Mouse (Mus musculus): ENCODE measurements around the gene Abhd17a. TPM values are rescaled to one million over a fixed set of nuclear protein-coding genes. Genes with fewer than 3 reads are reported as not detected.

Gene Abhd17a
- total RNA-seq, 2 experiments from 2014 or later = 52.5 to 62.7 TPM

GRCm38 (mm10) chr10:80578911-80579310 lies 11.2 kb downstream of the Abhd17a start:
- intact Hi-C loops (cut with DNase I) = no loop called here
- DNase-seq = peak in 1 of 2 experiments; percentile 25

DNA sequence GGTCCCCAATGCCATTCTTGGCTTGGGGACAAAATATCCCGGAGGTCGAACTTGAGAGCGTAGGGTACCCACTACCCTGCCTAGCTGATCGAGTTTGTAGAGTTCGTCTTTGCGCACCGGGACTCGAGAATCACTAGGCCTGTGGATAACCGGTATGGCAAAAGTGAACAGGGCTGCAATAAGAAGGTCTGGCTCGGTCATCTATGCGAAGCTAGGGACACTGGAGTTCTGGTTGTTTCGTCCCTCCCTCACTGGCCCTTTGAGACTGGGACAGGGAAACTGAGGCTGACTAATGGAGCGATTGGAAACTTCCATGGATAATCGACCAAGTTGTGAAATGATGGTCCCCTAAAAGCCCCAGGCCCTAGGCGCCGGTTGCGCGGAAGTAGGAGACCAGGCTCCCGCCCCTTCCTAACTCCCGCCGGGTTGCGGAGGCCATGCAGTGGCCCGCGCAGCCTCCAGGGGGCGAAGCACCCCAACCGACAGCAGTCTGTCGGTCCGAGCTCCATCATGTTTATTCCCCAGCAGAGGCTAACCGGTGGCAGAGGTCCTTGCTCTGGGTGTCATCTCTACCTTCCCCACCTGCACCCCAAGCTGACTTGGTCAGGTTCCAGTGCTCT lies 11.9 kb downstream of the Abhd17a start:
- intact Hi-C loops (cut with DNase I) = no loop called here
- peak; percentile 77 to 83 for DNase-seq

DNA sequence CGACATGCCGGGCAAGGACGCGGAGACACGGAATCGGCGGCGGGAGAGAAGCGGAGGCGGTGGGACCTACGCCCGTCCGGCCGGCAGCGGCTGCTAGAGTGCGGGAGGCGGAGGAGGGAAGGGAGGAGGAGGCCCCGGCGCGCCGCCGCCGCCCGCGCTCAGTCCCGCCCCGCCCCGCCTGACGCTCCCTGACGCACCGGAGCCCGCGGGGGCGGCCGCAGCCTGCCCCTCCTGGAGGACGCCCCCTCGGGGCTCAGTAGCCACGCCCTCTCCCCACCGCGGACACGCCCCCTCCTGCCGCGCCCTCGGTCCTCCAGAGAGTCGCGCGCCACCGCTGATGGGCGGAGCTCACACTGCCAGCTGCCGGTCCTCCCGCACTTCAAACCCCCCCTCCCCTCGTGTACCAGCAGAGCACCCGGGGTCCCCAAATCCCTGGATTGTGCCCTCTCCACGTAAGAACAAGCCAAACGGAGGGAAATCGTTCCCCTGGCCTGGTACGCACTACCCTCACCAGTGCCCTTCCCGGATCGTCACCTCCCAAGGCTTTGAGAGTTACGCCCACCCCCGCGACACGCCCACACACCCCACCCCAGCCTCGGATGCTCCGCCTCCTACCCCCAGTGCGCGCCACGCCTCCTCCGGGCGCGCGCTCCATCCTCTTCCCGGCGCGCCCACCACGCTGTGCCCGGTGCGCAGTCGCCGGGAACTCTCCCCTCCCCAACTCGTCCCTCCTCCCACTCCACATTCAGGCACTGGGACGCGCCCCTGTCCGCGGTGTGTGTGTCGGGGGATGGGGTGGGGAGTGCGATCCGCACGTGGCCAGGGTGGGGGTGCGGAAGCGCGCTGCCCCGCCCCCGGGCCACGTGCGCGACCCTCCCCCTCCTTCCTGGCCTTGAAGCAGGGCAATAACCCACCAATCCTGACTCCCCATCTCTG lies 12.7 kb downstream of the Abhd17a start, which contains the start of gene Klf16:
Gene Klf16, minus strand, starts transcription at position 127 of the 936 bp plus-strand sequence.
- intact Hi-C loops (cut with DNase I) = no loop called here
- peak; percentile 97 to 99 for DNase-seq

GRCm38 (mm10) chr10:80576351-80577194 lies 13.6 kb downstream of the Abhd17a start:
- intact Hi-C loops (cut with DNase I) = no loop called here
- DNase-seq = peak; percentile 19 to 49

- DNase-seq = no peak
- intact Hi-C loops (cut with DNase I) = no loop called here
Measured at GRCm38 (mm10) chr10:80575925-80576324, 14.2 kb downstream of the Abhd17a start.

DNA sequence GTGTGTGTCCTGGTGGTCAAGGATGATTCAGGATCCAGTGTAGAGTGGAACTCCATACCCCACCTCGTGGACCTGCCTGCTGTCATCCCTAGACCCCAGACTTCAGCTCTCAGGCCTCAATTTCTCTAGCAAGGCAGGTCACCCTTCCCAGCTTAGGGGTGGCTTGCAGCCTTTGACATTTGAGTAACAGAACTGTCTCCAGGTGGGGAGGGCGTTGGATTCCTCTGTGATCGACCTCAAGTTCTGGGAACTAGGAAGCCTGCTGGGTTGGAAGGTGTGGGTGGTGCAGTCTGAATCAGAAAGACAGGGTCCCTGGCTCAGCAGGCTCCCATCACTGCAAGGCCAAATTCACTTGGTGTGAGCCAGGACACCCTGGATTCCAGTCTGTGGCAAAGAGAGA lies 15.2 kb downstream of the Abhd17a start:
- intact Hi-C loops (cut with DNase I) = no loop called here
- no peak for DNase-seq

- intact Hi-C loops (cut with DNase I) = no loop called here
- no peak for DNase-seq
Measured at GRCm38 (mm10) chr10:80573944-80574343, 16.2 kb downstream of the Abhd17a start.

GRCm38 (mm10) chr10:80572477-80572876 lies 17.7 kb downstream of the Abhd17a start:
- peak in 1 of 2 experiments; percentile 1 for DNase-seq
- intact Hi-C loops (cut with DNase I) = no loop called here

GRCm38 (mm10) chr10:80570871-80571836 lies 19.0 kb downstream of the Abhd17a start:
- peak in 1 of 2 experiments; percentile 3 for DNase-seq
- intact Hi-C loops (cut with DNase I) = no loop called here

DNA sequence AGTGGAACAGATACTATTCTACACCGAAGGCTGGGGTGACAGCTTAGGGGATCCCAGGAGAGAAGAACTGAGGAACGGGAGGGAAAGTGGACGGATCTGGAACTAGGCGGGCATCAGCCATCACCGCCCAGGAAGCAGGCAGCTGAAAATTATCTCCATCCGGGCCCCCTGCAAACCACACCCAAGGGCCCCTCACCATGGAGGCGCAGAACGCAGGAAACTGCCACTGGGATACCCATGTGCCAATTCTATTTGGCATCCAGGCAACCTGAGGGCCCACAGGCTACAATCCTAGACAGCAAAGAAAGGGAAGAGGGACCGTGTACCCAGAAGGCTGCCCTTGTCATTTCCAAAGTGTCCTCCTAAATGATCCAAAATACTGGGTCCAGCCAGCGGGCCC lies 19.7 kb downstream of the Abhd17a start:
- peak in 1 of 2 experiments; percentile 3 for DNase-seq
- intact Hi-C loops (cut with DNase I) = no loop called here

DNA sequence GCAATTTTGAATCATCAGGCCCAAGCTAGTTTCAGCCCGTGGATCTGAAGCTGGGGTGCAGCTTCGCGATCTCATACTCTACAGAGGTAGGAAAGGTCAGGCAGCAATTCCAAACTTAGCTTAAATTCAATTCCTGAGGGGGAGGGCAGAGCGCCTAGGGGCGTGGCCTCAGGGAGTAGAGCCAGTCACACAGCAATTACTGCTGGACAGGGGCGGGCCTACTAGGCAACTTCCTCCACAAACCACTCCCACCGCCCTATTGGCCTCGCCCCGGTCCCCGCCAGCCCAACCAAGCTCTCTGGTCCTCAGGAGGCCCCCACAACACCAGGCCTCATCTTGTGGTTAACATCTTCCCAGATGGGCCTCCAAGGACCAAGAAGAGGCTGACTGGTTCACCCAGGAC lies 20.5 kb downstream of the Abhd17a start:
- intact Hi-C loops (cut with DNase I) = loop anchor here (5.0 kb wide), 1 partner anchor 118 kb away; no protein-coding TSS in a partner anchor
- peak; percentile 68 to 72 for DNase-seq

GRCm38 (mm10) chr10:80568876-80569275 lies 21.3 kb downstream of the Abhd17a start:
- DNase-seq = no peak
- intact Hi-C loops (cut with DNase I) = loop anchor here (5.0 kb wide), 1 partner anchor 118 kb away; no protein-coding TSS in a partner anchor

GRCm38 (mm10) chr10:80566375-80567092 lies 23.6 kb downstream of the Abhd17a start:
- peak; percentile 78 to 81 for DNase-seq
- intact Hi-C loops (cut with DNase I) = loop anchor here (5.0 kb wide), 1 partner anchor 121 kb away; no protein-coding TSS in a partner anchor

GRCm38 (mm10) chr10:80561116-80561944 lies 28.8 kb downstream of the Abhd17a start, which contains the start of gene Rexo1:
Gene Rexo1, minus strand, starts transcription at chr10:80561560.
- intact Hi-C loops (cut with DNase I) = no loop called here
- peak; percentile 90 to 94 for DNase-seq

- no peak for DNase-seq
- intact Hi-C loops (cut with DNase I) = no loop called here
Measured at GRCm38 (mm10) chr10:80560621-80561020, 29.5 kb downstream of the Abhd17a start.

DNA sequence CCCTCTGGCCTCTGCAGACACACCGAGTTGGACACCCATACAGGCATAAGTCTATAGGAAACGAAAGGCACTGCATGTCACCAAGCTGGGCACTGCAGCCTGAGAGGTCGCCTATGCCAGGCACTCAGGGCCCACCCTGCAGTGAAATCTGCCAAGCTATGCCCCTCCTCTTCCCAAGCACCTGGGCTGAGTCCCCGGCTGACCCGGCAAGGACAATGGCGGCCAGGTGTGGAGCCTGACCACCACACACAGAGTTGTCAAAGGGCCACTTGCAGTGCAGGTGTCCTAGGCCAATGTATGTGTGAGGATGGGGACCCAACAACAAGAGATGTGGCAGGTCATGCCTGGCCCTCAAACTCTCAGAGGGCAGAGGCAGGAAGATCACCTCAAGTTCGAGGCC lies 30.7 kb downstream of the Abhd17a start:
- intact Hi-C loops (cut with DNase I) = no loop called here
- DNase-seq = no peak

GRCm38 (mm10) chr10:80557346-80557965 lies 32.7 kb downstream of the Abhd17a start:
- intact Hi-C loops (cut with DNase I) = no loop called here
- DNase-seq = peak; percentile 62 to 70
